Mouse (Mus musculus): ENCODE data around the gene Ccdc50.

- TF ChIP-seq CTCF (IDR thresholded peaks at IDR 0.05; ENCODE audit: insufficient read depth, low read length) (no peak), POLR2A (IDR thresholded peaks at IDR 0.05; ENCODE audit: borderline replicate concordance, extremely low read depth, low read depth, low read length) (no peak)
Observed at GRCm38 (mm10) chr16:27399719-27400253, 11.1 kb downstream of the Ccdc50 start.
